Mouse (Mus musculus) spleen, adult 2 months (tissue): ENCODE results near the gene Brf1.

ENCODE experiments used
- CTCF ChIP-seq: fragments of 200-500 bp; IDR thresholded peaks from 2 replicates; pipeline ENCODE4 v1.5.1; 2011; ENCODE audit warnings: mild to moderate bottlenecking, inconsistent platforms; ENCODE audit not compliant: insufficient read depth, insufficient read length, insufficient replicate concordance; ENCODE audit errors: extremely low read depth
- POLR2A ChIP-seq: fragments of 200-500 bp; IDR thresholded peaks from 2 replicates; pipeline ENCODE4 v1.6.1; 2011; ENCODE audit warnings: low read depth, low read length, inconsistent platforms

DNA sequence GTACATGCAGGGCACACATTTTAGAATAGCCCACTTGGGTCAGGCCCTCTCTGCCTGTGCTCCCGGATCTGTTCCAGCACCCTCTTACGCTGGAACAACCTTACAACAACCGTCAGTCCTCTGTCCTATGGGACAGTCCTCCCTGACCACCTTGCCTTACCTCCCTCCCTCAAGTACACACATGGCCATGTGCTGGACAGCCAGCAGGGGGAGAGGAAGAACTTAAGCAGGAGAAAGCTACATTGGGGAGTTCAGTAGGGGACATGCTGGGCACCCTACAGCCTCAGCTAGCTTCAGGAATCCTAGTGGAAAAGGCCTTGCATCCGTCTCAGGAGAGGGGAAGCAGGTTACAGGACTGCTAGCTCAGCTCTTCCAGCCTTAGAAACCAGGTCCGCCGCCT, 74.6 kb downstream of the Brf1 start:
- TF ChIP-seq POLR2A (no peak), CTCF (no peak)
